Mouse (Mus musculus) lung, postnatal 0 days (tissue): ENCODE measurements around the gene Myo1h.

Experiments
- CTCF ChIP-seq: IDR thresholded peaks from 2 replicates; pipeline ENCODE4 v1.5.1; 2016; ENCODE audit warnings: antibody characterized with exemption, mild to moderate bottlenecking
- EP300 ChIP-seq: IDR thresholded peaks from 2 replicates; pipeline ENCODE4 v1.6.1; 2016; ENCODE audit warnings: antibody characterized with exemption, mild to moderate bottlenecking, control low read depth

DNA sequence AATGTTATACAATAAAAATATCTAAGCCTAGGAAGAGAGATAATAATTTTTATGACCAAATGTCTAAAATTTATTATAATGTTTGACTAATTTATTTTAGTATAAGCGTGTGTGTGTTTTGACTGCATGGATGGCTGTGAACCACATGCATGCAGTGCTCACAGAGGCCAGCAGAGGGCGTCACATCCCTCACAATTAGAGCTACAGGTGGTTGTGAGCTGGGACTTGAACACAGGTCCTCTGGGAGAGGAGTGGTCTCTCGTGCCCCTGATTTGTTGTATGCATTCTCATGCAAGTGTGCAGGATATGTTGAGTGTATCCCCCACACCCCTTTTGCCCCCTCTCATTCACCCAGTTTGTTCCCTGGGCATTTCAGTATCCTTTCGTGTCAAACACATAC is 2.9 kb upstream of the Myo1h start:
- no peak for TF ChIP-seq EP300
- TF ChIP-seq CTCF, result peak; percentile 37
